Mouse (Mus musculus) forebrain, postnatal 0 days (tissue): Measurements from ENCODE around the gene Zc2hc1b. TPM values are rescaled to one million over a fixed set of nuclear protein-coding genes. Genes with fewer than 3 reads are reported as not detected.

Experiments
- ATAC-seq: fragments of 200-750 bp; cut with Nextera tagmentation; 2 replicates; pipeline ENCODE4 v1.8.0; 2017; ENCODE audit warnings: mild to moderate bottlenecking, moderate library complexity
- DNase-seq: peaks from one replicate; pipeline ENCODE4 v3.0.0-alpha.2; 2015
- H3K27ac ChIP-seq: fragments of 300-500 bp; sonication (generic); 2 replicates; pipeline ENCODE4 v1.5.1; 2014; ENCODE audit warnings: low read depth, mild to moderate bottlenecking, antibody characterized with exemption, low read length, moderate library complexity, mixed read lengths
- H3K27me3 ChIP-seq: fragments of 300-500 bp; sonication (generic); 2 replicates; pipeline ENCODE4 v1.6.1; 2014; ENCODE audit warnings: mild to moderate bottlenecking, low read length, mixed read lengths; ENCODE audit not compliant: insufficient read depth
- H3K36me3 ChIP-seq: fragments of 300-500 bp; sonication (generic); 2 replicates; pipeline ENCODE4 v1.6.1; 2014; ENCODE audit warnings: mild to moderate bottlenecking, moderate library complexity; ENCODE audit not compliant: insufficient read depth
- H3K4me1 ChIP-seq: fragments of 300-500 bp; sonication (generic); 2 replicates; pipeline ENCODE4 v1.6.1; 2014; ENCODE audit warnings: antibody characterized with exemption; ENCODE audit not compliant: insufficient read depth
- H3K4me2 ChIP-seq: fragments of 300-500 bp; sonication (generic); 2 replicates; pipeline ENCODE4 v1.6.1; 2014; ENCODE audit warnings: low read depth, mild to moderate bottlenecking, moderate library complexity
- H3K4me3 ChIP-seq: fragments of 300-500 bp; sonication (generic); 2 replicates; pipeline ENCODE4 v1.5.1; 2014; ENCODE audit warnings: low read depth, low read length, mixed read lengths
- H3K9ac ChIP-seq: fragments of 300-500 bp; sonication (generic); 2 replicates; pipeline ENCODE4 v1.6.1; 2014; ENCODE audit warnings: mild to moderate bottlenecking
- H3K9me3 ChIP-seq: fragments of 300-500 bp; sonication (generic); 2 replicates; pipeline ENCODE4 v1.6.1; 2016; ENCODE audit warnings: low read length
- CTCF ChIP-seq: sonication (generic); IDR thresholded peaks from 2 replicates; pipeline ENCODE4 v1.5.1; 2016; ENCODE audit warnings: antibody characterized with exemption, control low read depth, low read depth
- WGBS: fragments of 180-500 bp; shearing (Covaris S2); extraction: QIAGEN DNeasy Blood & Tissue Kit; methylation state at CpG from one replicate; pipeline ENCODE4 v1.1.7; 2014; 5-methylcytosine and 5-hydroxymethylcytosine counted together
- polyA plus RNA-seq: library from polyadenylated mRNA; unstranded; fragments of >200 nt; fragmentation: Nextera tagmentation; extraction: Ambion mirVana; gene quantifications from 2 replicates; pipeline ENCODE4 v1.2.1, GENCODE M21; 2015
- total RNA-seq: library from RNA; depleted of rRNA; stranded (reverse); fragments of >200 nt; gene quantifications from 2 replicates; pipeline ENCODE4 v1.2.3, GENCODE M21; 2014

Gene Zc2hc1b
- total and polyA plus RNA-seq, 2 experiments from 2014 or later, result not detected

- H3K9me3 ChIP-seq, result no peaks in the 10 kb centered on the region
- DNase-seq, result no peak
- H3K27me3 ChIP-seq, result no peaks in the 10 kb centered on the region
- H3K9ac ChIP-seq, result no peak overlapping the region
- no peak for TF ChIP-seq CTCF
- H3K36me3 ChIP-seq, result no peaks in the 10 kb centered on the region
- no peak overlapping the region for H3K27ac ChIP-seq
- H3K4me3 ChIP-seq, result no peak overlapping the region
- ATAC-seq, result peak; percentile 35; the same call in 1 of the 2 replicates
- peaks cover 11% of the 10 kb centered on the region; the same call in 1 of the 2 replicates for H3K4me1 ChIP-seq
- WGBS, result 16% methylated on average over 4 of the region's 4 CpGs
- H3K4me2 ChIP-seq, result no peak overlapping the region
Measured at GRCm38 (mm10) chr10:13115030-13115429, 62.8 kb downstream of the Zc2hc1b start.

GRCm38 (mm10) chr10:13113641-13114040 is 64.2 kb downstream of the Zc2hc1b start:
- H3K36me3 ChIP-seq, result no peaks in the 10 kb centered on the region
- H3K4me1 ChIP-seq, result peaks cover 11% of the 10 kb centered on the region; the same call in 1 of the 2 replicates
- no peak for TF ChIP-seq CTCF
- no peaks in the 10 kb centered on the region for H3K9me3 ChIP-seq
- no peak overlapping the region for H3K27ac ChIP-seq
- WGBS, result 88% methylated on average over 4 of the region's 4 CpGs
- no peaks in the 10 kb centered on the region for H3K27me3 ChIP-seq
- H3K4me3 ChIP-seq, result no peak overlapping the region
- DNase-seq (no peak), ATAC-seq (no peak)
- H3K9ac ChIP-seq, result no peak overlapping the region
- no peak overlapping the region for H3K4me2 ChIP-seq

- Histone ChIP-seq H3K36me3 (no peaks in the 10 kb centered on the region), H3K4me1 (peaks cover 18% of the 10 kb centered on the region), H3K4me2 (no peak overlapping the region), H3K9me3 (no peaks in the 10 kb centered on the region), H3K4me3 (no peak overlapping the region), H3K9ac (no peak overlapping the region), H3K27ac (no peak overlapping the region), H3K27me3 (no peaks in the 10 kb centered on the region)
- TF ChIP-seq CTCF, result no peak
- DNase-seq (no peak), ATAC-seq (no peak)
- WGBS, result 75% methylated on average over 3 of the region's 3 CpGs
Measured at GRCm38 (mm10) chr10:13112849-13113248, 65.0 kb downstream of the Zc2hc1b start.

GRCm38 (mm10) chr10:13109781-13110180 is 68.0 kb downstream of the Zc2hc1b start:
- no peak overlapping the region for H3K9ac ChIP-seq
- H3K27me3 ChIP-seq, result no peaks in the 10 kb centered on the region
- H3K36me3 ChIP-seq, result no peaks in the 10 kb centered on the region
- H3K4me1 ChIP-seq, result peaks cover 8% of the 10 kb centered on the region
- no peaks in the 10 kb centered on the region for H3K9me3 ChIP-seq
- H3K4me3 ChIP-seq, result no peak overlapping the region
- WGBS, result 72% methylated on average over 1 of the region's 1 CpGs
- DNase-seq (no peak), ATAC-seq (no peak)
- no peak overlapping the region for H3K4me2 ChIP-seq
- H3K27ac ChIP-seq, result no peak overlapping the region
- TF ChIP-seq CTCF, result no peak

GRCm38 (mm10) chr10:13108847-13109246 is 69.0 kb downstream of the Zc2hc1b start:
- no peak for DNase-seq
- Histone ChIP-seq H3K36me3 (no peaks in the 10 kb centered on the region), H3K4me2 (no peak overlapping the region), H3K4me1 (peaks cover 7% of the 10 kb centered on the region), H3K27ac (no peak overlapping the region), H3K9me3 (no peaks in the 10 kb centered on the region), H3K4me3 (no peak overlapping the region), H3K9ac (no peak overlapping the region), H3K27me3 (no peaks in the 10 kb centered on the region)
- ATAC-seq, result no peak
- 26% methylated on average over 4 of the region's 4 CpGs for WGBS
- no peak for TF ChIP-seq CTCF

- WGBS, result 13% methylated on average over 7 of the region's 7 CpGs
- Histone ChIP-seq H3K27me3 (no peaks in the 10 kb centered on the region), H3K9ac (no peak overlapping the region), H3K4me1 (peaks cover 7% of the 10 kb centered on the region), H3K4me2 (no peak overlapping the region), H3K27ac (no peak overlapping the region), H3K9me3 (no peaks in the 10 kb centered on the region), H3K4me3 (no peak overlapping the region), H3K36me3 (no peaks in the 10 kb centered on the region)
- ATAC-seq (peak; percentile 63), DNase-seq (no peak)
- no peak for TF ChIP-seq CTCF
Measured at GRCm38 (mm10) chr10:13108021-13108548, 69.7 kb downstream of the Zc2hc1b start.

GRCm38 (mm10) chr10:13106909-13107624 is 70.8 kb downstream of the Zc2hc1b start:
- Histone ChIP-seq H3K27ac (no peak overlapping the region), H3K36me3 (no peaks in the 10 kb centered on the region), H3K4me2 (no peak overlapping the region), H3K4me1 (peaks cover 7% of the 10 kb centered on the region), H3K9ac (no peak overlapping the region), H3K4me3 (no peak overlapping the region), H3K27me3 (no peaks in the 10 kb centered on the region), H3K9me3 (no peaks in the 10 kb centered on the region)
- WGBS, result 55% methylated on average over 9 of the region's 9 CpGs
- no peak for ATAC-seq
- TF ChIP-seq CTCF, result no peak
- no peak for DNase-seq
